Mouse (Mus musculus): ENCODE measurements around the gene Ccl3. TPM values are rescaled to one million over a fixed set of nuclear protein-coding genes. Genes with fewer than 3 reads are reported as not detected.
A peak's percentile ranks its signal among the peaks of the same experiment; 100 is the strongest.

Ccl3 gene
- polyA plus RNA-seq, 1 experiment from 2014 or later: 0.33 TPM

GRCm38 (mm10) chr11:83638934-83639333 lies 10.2 kb downstream of the Ccl3 start:
- no peak for DNase-seq
- no peaks in the 10 kb centered on the region for H3K4me1 ChIP-seq (ENCODE audit: insufficient read depth)
- WGBS: 42% methylated on average over 2 of the region's 2 CpGs

GRCm38 (mm10) chr11:83636742-83637235 lies 12.4 kb downstream of the Ccl3 start:
- ATAC-seq (ENCODE audit: insufficient read depth): no peak
- no peak for TF ChIP-seq CTCF (IDR thresholded peaks at IDR 0.05; ENCODE audit: low read depth)
- H3K4me1 ChIP-seq (ENCODE audit: insufficient read depth): no peaks in the 10 kb centered on the region
- no peaks in the 10 kb centered on the region for H3K9me3 ChIP-seq (ENCODE audit: low read depth, low read length)
- no peaks in the 10 kb centered on the region for H3K27me3 ChIP-seq (ENCODE audit: insufficient read depth, low read length)
- no peak overlapping the region for H3K4me3 ChIP-seq (ENCODE audit: low read depth, low read length)
- no peak overlapping the region for H3K9ac ChIP-seq
- no peak overlapping the region for H3K27ac ChIP-seq (ENCODE audit: low read depth)
- DNase-seq: no peak
- H3K4me2 ChIP-seq: no peak overlapping the region
- H3K36me3 ChIP-seq (ENCODE audit: insufficient read depth): no peaks in the 10 kb centered on the region
- WGBS: 68% methylated on average over 1 of the region's 1 CpGs

More at GRCm38 (mm10) chr11:83638934-83639333, 10.2 kb downstream of the Ccl3 start:
- Histone ChIP-seq H3K9ac (no peak overlapping the region), H3K4me3 (ENCODE audit: low read depth, low read length) (no peak overlapping the region), H3K4me2 (no peak overlapping the region), H3K36me3 (ENCODE audit: insufficient read depth) (no peaks in the 10 kb centered on the region), H3K9me3 (ENCODE audit: low read depth, low read length) (no peaks in the 10 kb centered on the region), H3K27me3 (ENCODE audit: insufficient read depth, low read length) (no peaks in the 10 kb centered on the region), H3K27ac (ENCODE audit: low read depth) (no peak overlapping the region)
- TF ChIP-seq CTCF (IDR thresholded peaks at IDR 0.05; ENCODE audit: low read depth): no peak
- no peak for ATAC-seq (ENCODE audit: insufficient read depth)

- Histone ChIP-seq H3K36me3 (ENCODE audit: insufficient read depth) (no peaks in the 10 kb centered on the region), H3K9me3 (ENCODE audit: low read depth, low read length) (no peaks in the 10 kb centered on the region), H3K9ac (no peak overlapping the region), H3K4me1 (ENCODE audit: insufficient read depth) (no peaks in the 10 kb centered on the region), H3K4me3 (ENCODE audit: low read depth, low read length) (no peak overlapping the region), H3K4me2 (no peak overlapping the region), H3K27me3 (ENCODE audit: insufficient read depth, low read length) (no peaks in the 10 kb centered on the region), H3K27ac (ENCODE audit: low read depth) (no peak overlapping the region)
- TF ChIP-seq CTCF (IDR thresholded peaks at IDR 0.05; ENCODE audit: low read depth): no peak
- DNase-seq: no peak
- 90% methylated on average over 2 of the region's 2 CpGs for WGBS
- no peak for ATAC-seq (ENCODE audit: insufficient read depth)
Measured at GRCm38 (mm10) chr11:83634898-83635297, 14.3 kb downstream of the Ccl3 start.

GRCm38 (mm10) chr11:83634425-83634824 lies 14.7 kb downstream of the Ccl3 start:
- no peak for TF ChIP-seq CTCF (IDR thresholded peaks at IDR 0.05; ENCODE audit: low read depth)
- Histone ChIP-seq H3K9me3 (ENCODE audit: low read depth, low read length) (no peaks in the 10 kb centered on the region), H3K9ac (no peak overlapping the region), H3K4me1 (ENCODE audit: insufficient read depth) (no peaks in the 10 kb centered on the region), H3K27ac (ENCODE audit: low read depth) (no peak overlapping the region), H3K4me3 (ENCODE audit: low read depth, low read length) (no peak overlapping the region), H3K36me3 (ENCODE audit: insufficient read depth) (no peaks in the 10 kb centered on the region), H3K27me3 (ENCODE audit: insufficient read depth, low read length) (no peaks in the 10 kb centered on the region), H3K4me2 (no peak overlapping the region)
- DNase-seq (no peak), ATAC-seq (ENCODE audit: insufficient read depth) (no peak)
- WGBS: 62% methylated on average over 4 of the region's 4 CpGs

- WGBS: 56% methylated on average over 4 of the region's 4 CpGs
Measured at GRCm38 (mm10) chr11:83632744-83633143, 16.4 kb downstream of the Ccl3 start.

GRCm38 (mm10) chr11:83631065-83631464 lies 18.1 kb downstream of the Ccl3 start:
- no peaks in the 10 kb centered on the region for H3K36me3 ChIP-seq (ENCODE audit: insufficient read depth)
- 57% methylated on average over 2 of the region's 2 CpGs for WGBS
- no peak for TF ChIP-seq CTCF (IDR thresholded peaks at IDR 0.05; ENCODE audit: low read depth)
- no peak overlapping the region for H3K27ac ChIP-seq (ENCODE audit: low read depth)
- H3K4me2 ChIP-seq: no peak overlapping the region
- H3K4me3 ChIP-seq (ENCODE audit: low read depth, low read length): no peak overlapping the region
- H3K4me1 ChIP-seq (ENCODE audit: insufficient read depth): no peaks in the 10 kb centered on the region
- H3K9me3 ChIP-seq (ENCODE audit: low read depth, low read length): no peaks in the 10 kb centered on the region
- H3K27me3 ChIP-seq (ENCODE audit: insufficient read depth, low read length): no peaks in the 10 kb centered on the region
- no peak for DNase-seq
- no peak overlapping the region for H3K9ac ChIP-seq
- ATAC-seq (ENCODE audit: insufficient read depth): no peak

More at GRCm38 (mm10) chr11:83632744-83633143, 16.4 kb downstream of the Ccl3 start:
- peak; percentile 55 for TF ChIP-seq CTCF (IDR thresholded peaks at IDR 0.05; ENCODE audit: low read depth)
- Histone ChIP-seq H3K4me2 (no peak overlapping the region), H3K4me3 (ENCODE audit: low read depth, low read length) (no peak overlapping the region), H3K9me3 (ENCODE audit: low read depth, low read length) (no peaks in the 10 kb centered on the region), H3K36me3 (ENCODE audit: insufficient read depth) (no peaks in the 10 kb centered on the region), H3K27me3 (ENCODE audit: insufficient read depth, low read length) (no peaks in the 10 kb centered on the region), H3K27ac (ENCODE audit: low read depth) (no peak overlapping the region), H3K4me1 (ENCODE audit: insufficient read depth) (no peaks in the 10 kb centered on the region), H3K9ac (no peak overlapping the region)
- DNase-seq (peak; percentile 35), ATAC-seq (ENCODE audit: insufficient read depth) (no peak)

- no peaks in the 10 kb centered on the region for H3K36me3 ChIP-seq (ENCODE audit: insufficient read depth)
- ATAC-seq (ENCODE audit: insufficient read depth): no peak
- 85% methylated on average over 1 of the region's 1 CpGs for WGBS
- no peak overlapping the region for H3K4me3 ChIP-seq (ENCODE audit: low read depth, low read length)
- H3K27me3 ChIP-seq (ENCODE audit: insufficient read depth, low read length): no peaks in the 10 kb centered on the region
- no peak overlapping the region for H3K9ac ChIP-seq
- no peak for TF ChIP-seq CTCF (IDR thresholded peaks at IDR 0.05; ENCODE audit: low read depth)
- H3K4me2 ChIP-seq: no peak overlapping the region
- no peaks in the 10 kb centered on the region for H3K4me1 ChIP-seq (ENCODE audit: insufficient read depth)
- no peaks in the 10 kb centered on the region for H3K9me3 ChIP-seq (ENCODE audit: low read depth, low read length)
- DNase-seq: no peak
- no peak overlapping the region for H3K27ac ChIP-seq (ENCODE audit: low read depth)
Measured at GRCm38 (mm10) chr11:83630630-83631029, 18.5 kb downstream of the Ccl3 start.

GRCm38 (mm10) chr11:83628808-83629207 lies 20.3 kb downstream of the Ccl3 start:
- no peak overlapping the region for H3K27ac ChIP-seq (ENCODE audit: low read depth)
- H3K27me3 ChIP-seq (ENCODE audit: insufficient read depth, low read length): no peaks in the 10 kb centered on the region
- H3K4me3 ChIP-seq (ENCODE audit: low read depth, low read length): no peak overlapping the region
- no peaks in the 10 kb centered on the region for H3K4me1 ChIP-seq (ENCODE audit: insufficient read depth)
- TF ChIP-seq CTCF (IDR thresholded peaks at IDR 0.05; ENCODE audit: low read depth): no peak
- H3K4me2 ChIP-seq: no peak overlapping the region
- H3K9ac ChIP-seq: no peak overlapping the region
- DNase-seq: no peak
- no peaks in the 10 kb centered on the region for H3K9me3 ChIP-seq (ENCODE audit: low read depth, low read length)
- 80% methylated on average over 9 of the region's 9 CpGs for WGBS
- no peaks in the 10 kb centered on the region for H3K36me3 ChIP-seq (ENCODE audit: insufficient read depth)
- ATAC-seq (ENCODE audit: insufficient read depth): no peak

All from lung, embryonic 14.5 days (tissue).